Mouse (Mus musculus) gastrocnemius, postnatal 36 days (tissue): ENCODE results near the gene Fev. TPM values are rescaled to one million over a fixed set of nuclear protein-coding genes. Genes with fewer than 3 reads are reported as not detected.
A peak's percentile ranks its signal among the peaks of the same experiment; 100 is the strongest.

Experiments used
- DNase-seq, 2 experiments: peaks; one replicate each; pipeline ENCODE4 v3.0.0; 2022
- intact Hi-C: fragments of 180-260 bp; cut with DNase I; formaldehyde crosslinking; loops from one replicate; pipeline ENCODE4 v1.15.1; 2025
- total RNA-seq, 2 experiments: library from RNA; stranded (reverse); gene quantifications; 2 replicates each; pipeline ENCODE4 v1.2.3; 2021

The Fev gene
- total RNA-seq, 2 experiments from 2014 or later: not detected

DNA sequence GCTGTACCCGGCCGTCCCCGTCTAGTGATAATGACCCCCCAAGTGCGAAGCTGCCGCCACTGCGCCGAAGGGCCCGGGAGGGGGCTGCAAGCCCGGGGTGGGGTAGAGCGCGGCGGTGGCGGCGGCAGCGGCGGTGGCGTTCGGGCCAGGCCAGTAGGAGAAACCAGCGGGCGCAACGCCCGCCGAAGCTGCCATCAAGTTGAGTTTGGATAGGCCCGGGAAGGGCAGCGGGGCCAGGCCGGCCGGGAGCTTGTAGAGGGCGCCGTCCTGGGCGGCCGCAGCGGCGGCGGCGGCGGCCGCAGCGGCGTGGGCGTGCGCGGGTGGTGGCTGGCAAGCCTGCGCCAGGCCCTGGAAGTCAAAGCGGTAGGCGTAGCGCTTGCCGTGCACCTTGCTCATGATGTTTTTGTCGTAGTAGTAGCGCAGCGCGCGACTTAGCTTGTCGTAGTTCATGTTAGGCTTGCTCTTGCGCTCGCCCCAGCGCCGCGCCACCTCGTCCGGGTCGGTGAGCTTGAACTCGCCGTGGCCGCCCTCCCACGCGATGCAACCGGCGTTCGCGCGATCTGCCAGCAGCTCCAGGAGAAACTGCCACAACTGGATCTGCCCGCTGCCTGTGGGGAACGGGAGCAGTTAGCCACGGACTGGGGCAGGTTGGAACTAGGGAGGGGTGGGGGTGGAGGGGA, 3.0 kb downstream of the Fev start:
- no peak for DNase-seq
- intact Hi-C loops: no loop called here

DNA sequence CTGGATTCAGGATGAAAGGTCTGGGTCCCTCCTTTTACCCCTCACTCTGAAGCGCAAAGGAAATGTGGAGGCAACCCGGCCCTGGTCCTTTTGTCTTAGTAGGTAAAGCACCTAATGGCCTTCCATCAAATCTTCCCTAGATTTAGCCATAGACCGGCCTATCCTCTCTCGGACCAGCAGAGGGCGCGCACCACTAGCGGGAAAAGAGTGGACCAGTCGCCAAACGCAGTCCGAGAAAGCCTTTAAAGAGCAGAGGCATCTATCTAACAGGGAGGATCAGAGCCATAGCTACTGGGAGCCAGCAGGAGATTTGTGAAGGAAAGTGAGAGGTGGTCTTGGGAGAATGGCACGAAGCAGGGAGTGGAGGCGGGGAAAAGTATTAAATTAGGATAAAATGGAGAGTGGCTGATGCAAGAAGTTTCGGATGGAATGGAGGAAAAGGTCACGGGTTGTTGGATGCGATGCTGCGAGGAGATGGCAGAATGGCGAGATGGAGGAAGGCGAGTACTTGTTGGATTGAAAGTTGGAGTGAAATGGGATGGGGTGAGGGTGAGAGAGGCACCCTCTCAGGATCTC, 4.3 kb downstream of the Fev start:
- intact Hi-C loops: no loop called here
- peak in 1 of 2 experiments; percentile 40 for DNase-seq

GRCm38 (mm10) chr1:74877199-74877598, 8.0 kb downstream of the Fev start:
- intact Hi-C loops: no loop called here
- no peak for DNase-seq

- no peak for DNase-seq
- intact Hi-C loops: no loop called here
Measured at GRCm38 (mm10) chr1:74872218-74872617, 13.0 kb downstream of the Fev start.

GRCm38 (mm10) chr1:74861783-74862182, 23.4 kb downstream of the Fev start:
- intact Hi-C loops: no loop called here
- no peak for DNase-seq

- intact Hi-C loops: no loop called here
- no peak for DNase-seq
Measured at GRCm38 (mm10) chr1:74859223-74859984, 25.8 kb downstream of the Fev start.

GRCm38 (mm10) chr1:74858805-74859204, 26.4 kb downstream of the Fev start:
- no peak for DNase-seq
- intact Hi-C loops: no loop called here

DNA sequence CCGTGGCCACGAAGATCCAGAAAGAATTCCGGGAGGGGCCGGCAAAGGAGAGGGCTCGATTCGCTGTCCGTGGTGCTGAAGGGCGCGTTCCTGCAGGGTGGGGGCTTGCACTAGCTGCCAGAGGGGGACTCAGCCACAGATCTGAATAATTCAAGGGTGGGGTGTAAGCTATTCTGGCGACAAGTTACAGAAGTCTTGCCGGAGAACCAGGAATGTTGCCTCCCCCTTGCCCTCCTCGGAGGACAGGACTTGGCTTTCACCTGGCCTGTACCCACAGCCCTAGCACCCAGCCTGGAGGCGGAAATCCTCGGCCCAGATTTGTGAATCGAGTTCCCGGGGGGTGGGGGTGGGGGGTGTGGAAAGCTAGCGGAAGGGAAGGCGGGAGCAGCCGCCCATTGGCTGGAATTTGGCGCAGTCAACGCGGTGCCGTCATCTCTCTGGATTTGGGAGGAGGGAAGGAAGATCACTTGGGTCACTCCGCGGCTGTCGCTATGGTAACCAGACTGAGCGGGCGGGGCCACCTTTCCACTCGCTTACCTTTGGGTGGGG, 27.0 kb downstream of the Fev start:
- DNase-seq: peak in 1 of 2 experiments; percentile 51
- intact Hi-C loops: no loop called here

- no peak for DNase-seq
- intact Hi-C loops: no loop called here
Measured at GRCm38 (mm10) chr1:74857677-74858076, 27.5 kb downstream of the Fev start.

GRCm38 (mm10) chr1:74857201-74857600, 28.0 kb downstream of the Fev start:
- intact Hi-C loops: no loop called here
- DNase-seq: no peak

DNA sequence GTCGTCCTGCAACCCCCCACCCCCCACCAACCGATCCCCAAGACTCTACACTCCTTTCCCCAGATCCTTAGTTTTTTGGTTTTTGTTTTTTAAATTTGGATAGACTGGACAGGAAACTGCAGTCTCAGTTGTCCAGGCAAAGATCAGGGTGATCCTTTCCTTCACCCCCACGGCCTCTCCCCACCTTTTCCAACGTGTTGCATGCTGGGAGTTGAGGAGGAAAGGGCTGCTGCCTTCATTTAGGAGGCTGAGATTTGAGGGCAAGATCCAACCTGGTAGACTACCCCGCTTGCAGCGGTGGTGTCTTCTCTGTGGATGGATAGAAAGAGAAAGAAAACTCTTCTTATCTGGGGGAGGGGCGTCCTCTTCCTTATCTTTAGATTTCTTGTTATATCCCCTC, 28.4 kb downstream of the Fev start:
- DNase-seq: no peak
- intact Hi-C loops: no loop called here

DNA sequence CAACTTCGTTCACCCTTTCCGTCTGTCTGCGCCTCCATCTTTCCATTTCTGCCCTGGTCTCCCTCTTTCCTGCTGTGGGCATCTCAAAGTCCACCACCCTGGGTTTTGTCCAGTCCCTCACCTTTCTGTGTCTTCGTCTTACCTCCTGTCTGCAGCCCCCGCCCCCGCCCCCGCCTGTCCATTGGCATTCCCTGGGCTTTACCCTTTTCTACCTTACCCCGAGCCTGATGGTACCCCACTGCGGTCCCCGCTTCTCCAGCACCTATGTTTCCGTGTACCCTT, 28.8 kb downstream of the Fev start:
- DNase-seq: no peak
- intact Hi-C loops: no loop called here

DNA sequence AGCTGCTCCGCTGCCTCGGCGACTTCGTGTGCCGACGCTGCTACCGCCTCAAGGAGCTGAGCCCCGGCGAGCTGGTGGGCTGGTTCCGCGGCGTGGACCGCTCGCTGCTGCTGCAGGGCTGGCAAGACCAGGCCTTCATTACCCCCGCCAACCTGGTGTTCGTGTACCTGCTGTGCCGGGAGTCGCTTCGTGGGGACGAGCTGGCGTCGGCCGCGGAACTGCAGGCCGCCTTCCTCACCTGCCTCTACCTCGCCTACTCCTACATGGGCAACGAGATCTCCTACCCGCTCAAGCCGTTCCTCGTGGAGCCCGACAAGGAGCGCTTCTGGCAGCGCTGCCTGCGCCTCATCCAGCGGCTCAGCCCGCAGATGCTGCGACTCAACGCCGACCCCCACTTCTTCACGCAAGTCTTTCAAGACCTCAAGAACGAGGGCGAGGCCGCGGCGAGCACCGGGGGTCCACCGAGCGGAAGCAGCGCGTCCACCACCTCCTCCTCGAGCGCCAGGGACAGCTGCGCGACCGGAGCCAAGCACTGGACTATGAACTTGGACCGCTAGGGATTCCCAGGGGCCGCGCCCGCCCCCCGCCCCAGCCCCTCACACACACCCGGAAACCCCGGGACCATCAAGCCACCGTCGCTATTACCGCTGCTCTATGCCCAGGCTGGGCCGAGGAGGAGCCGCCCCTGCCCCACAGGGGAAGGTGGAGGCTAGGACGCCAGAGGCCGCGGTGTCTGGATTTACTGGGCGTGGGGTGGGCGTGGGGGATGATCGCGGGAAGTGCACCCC, 29.4 kb downstream of the Fev start:
- intact Hi-C loops: no loop called here
- no peak for DNase-seq

DNA sequence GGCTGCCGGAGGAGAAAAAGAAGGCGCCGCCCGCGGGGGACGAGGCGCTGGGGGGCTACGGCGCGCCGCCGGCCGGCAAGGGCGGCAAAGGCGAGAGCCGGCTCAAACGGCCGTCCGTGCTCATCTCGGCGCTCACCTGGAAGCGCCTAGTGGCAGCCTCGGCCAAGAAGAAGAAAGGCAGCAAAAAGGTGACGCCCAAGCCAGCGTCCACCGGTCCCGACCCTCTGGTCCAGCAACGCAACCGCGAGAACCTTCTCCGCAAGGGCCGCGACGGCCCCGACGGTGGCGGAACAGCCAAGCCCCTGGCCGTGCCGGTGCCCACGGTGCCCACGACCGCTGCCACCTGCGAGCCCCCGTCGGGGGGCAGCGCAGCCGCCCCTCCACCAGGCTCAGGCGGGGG, 30.1 kb downstream of the Fev start:
- intact Hi-C loops: no loop called here
- DNase-seq: no peak

- intact Hi-C loops: no loop called here
- peak; percentile 63 to 64 for DNase-seq
Measured at GRCm38 (mm10) chr1:74854306-74855056, 30.7 kb downstream of the Fev start, which contains the start of gene Cdk5r2. TSS of gene Cdk5r2 (plus strand) at chr1:74854934.

GRCm38 (mm10) chr1:74851001-74851775, 34.0 kb downstream of the Fev start:
- intact Hi-C loops: no loop called here
- no peak for DNase-seq

DNA sequence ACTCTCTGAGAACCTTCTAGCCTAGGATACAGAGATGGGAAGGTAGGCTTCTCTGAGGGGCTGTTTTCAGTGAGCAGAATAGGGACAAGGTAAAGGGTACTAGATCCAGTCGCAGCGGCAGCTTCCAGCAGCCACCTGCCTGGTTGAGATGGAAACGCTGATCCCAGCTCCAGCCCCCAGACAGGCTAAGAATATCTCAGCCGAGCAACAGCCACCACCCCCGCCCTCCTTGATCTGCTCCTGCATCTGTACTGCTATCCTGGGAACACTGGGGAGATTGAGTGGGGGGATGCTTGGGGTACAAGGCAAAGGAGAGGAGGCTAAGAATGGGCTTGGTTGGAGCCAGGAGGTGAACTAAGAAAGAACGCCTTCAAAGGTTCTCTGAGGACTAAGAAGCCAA, 35.0 kb downstream of the Fev start:
- intact Hi-C loops: no loop called here

GRCm38 (mm10) chr1:74848946-74849345, 36.3 kb downstream of the Fev start:
- intact Hi-C loops: no loop called here

More for the DNA sequence above, 35.0 kb downstream of the Fev start:
- no peak for DNase-seq

DNA sequence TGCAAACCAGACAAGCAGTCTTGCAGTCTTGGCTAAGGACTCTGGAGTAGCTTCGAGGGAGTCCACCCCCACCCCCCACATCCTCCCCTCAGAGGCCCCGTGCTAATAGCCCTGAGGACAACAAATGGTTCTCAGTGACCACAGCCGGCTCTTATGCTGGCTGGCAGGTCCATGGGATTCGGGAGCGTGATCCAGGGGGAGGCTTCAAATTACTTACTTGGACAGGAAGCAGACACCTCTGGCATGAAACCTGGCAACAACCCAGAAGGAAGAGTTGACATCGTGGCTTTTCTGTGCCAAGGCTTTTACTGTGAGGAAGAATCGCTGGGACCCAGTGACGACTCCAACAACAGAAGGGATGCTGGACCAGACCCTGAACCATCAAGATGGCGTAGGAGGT, 38.9 kb downstream of the Fev start:
- no peak for DNase-seq
- intact Hi-C loops: no loop called here

More at GRCm38 (mm10) chr1:74848946-74849345, 36.3 kb downstream of the Fev start:
- no peak for DNase-seq
